Mouse (Mus musculus): ENCODE results near the gene H2-M10.3.
"Not testable (repeated sequence)": the region's sequence is repeated elsewhere in the genome, so short reads cannot be mapped to it uniquely, and the experiment has no call there.

H2-M10.3 gene

GRCm38 (mm10) chr17:36368317-36368716 is at the start of gene H2-M10.3:
Gene H2-M10.3, minus strand, starts transcription at chr17:36368417.
- DNase-seq: not testable (repeated sequence)

DNA sequence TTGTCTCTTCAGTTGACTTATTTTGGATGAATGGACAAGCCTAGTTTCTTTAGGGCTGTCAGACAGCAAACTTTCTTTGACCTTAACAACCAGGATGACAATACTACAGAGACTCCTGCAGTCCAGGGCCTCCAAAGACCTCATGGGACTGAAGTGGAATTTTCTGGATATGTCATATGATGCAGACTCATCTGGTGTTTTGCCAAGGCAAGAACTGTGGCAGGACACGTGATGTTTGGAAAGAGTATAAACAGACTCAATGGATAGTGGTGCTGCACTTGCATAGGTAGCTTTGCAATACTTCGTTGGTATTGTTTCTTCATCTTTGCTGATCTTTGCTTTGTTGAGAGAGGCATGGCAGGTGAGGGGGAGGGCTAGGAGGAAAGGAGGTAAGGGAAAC is 49.2 kb upstream of the H2-M10.3 start:
- DNase-seq: no peak

GRCm38 (mm10) chr17:36415407-36415806 is 47.2 kb upstream of the H2-M10.3 start:
- DNase-seq: no peak

DNA sequence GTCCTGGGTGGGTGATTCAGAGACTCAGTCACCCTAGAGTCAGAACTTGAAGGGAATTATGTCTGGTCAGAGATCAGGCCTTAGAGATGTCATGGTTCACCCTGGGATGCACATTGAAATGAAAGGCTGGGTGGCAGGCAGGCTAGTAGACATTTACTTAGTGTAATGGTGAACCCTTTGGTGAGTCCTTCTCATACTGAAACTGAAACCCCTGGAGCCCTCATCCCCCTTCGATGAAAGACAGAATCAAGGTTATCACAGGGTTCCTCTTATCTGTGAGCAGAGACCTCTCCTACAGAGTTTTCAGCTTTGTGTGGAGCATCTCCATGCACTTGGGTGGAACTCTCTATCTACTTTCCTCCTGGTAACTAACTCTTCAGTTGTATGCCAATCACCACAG is 46.1 kb upstream of the H2-M10.3 start:
- DNase-seq: no peak

DNA sequence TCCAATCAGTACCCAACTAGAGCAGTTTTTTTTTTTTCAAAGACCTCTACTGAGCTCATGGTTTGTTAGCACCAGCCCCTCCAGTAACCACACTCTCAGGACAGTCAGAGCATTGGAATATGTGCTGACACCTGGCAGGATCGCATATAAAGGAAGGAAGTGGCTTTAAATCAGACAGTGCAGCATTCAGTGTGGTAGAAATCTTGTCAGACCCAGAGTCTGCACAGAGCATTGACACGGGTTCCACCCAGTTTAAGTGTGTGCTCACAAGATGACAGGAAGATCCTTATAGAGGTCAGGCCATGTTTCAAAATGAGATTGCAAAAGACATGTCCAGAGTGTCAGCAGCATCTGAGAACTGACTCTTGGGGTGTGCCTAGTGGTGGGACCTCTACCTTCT is 21.7 kb upstream of the H2-M10.3 start:
- no peak for DNase-seq

DNA sequence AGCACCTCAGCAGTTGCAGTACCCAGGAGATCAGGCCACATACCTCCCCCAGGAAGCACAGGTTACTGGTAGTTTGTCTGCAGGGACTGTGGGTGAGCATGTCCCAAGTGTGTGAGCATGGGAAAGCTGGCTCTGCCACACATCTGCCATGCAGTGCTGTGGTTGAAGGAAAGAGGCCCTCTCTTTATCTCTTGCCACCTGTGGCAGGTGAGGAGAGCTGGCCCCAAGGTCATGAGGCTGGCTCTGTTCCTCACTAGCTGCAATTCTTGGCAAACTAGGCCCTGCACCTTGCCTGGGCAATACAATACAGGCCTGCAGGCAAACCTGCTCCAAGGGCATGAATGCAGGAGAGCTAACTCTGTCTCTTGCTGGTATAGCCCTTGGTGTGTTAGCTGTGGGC is 5.8 kb downstream of the H2-M10.3 start:
- DNase-seq: not testable (repeated sequence)

DNA sequence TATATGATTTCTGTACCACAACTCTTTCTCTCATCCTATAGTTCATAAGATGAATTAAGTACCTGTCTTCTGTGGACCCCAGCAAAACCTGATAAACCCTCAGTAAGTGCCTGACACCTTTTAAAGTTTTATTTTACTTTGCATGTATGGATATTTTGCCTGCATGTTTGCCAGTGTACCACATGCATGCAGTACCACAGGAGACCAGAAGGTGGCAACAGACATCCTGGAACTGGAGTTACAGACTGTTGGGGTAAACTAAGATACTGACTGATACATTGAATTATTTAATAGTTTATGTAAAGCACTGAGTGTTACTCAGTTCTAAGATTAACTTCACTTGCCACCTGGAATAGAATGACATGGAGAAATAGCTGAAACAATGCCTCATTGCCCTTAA is 10.7 kb downstream of the H2-M10.3 start:
- DNase-seq: not testable (repeated sequence)

GRCm38 (mm10) chr17:36355763-36356162 is 12.5 kb downstream of the H2-M10.3 start:
- no peak for DNase-seq

DNA sequence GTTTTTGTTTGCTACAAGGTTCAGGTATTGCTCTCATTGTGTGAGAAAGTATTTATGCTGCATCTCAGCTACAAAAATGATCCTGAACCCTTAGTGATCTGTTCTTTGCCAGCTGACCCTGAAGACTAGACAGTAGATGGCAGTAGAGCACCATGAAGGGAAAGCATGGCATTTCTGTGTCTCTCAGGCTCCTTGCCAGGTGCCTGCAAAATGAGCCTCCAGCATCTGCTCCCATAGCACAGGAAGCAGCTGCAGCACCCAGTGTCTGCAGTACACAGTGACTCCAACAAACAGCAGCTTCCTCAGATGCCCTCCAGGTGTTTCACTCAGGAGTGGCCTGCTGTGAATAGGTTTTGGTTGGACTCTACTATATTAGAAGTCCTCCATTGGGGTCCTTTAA is 12.9 kb downstream of the H2-M10.3 start:
- DNase-seq: peak; percentile 47

- DNase-seq: no peak
These were observed 42.2 kb downstream of the H2-M10.3 start, which contains the start of gene H2-M10.1 for GRCm38 (mm10) chr17:36326055-36326454. Gene H2-M10.1, minus strand, starts transcription at chr17:36326155.

DNA sequence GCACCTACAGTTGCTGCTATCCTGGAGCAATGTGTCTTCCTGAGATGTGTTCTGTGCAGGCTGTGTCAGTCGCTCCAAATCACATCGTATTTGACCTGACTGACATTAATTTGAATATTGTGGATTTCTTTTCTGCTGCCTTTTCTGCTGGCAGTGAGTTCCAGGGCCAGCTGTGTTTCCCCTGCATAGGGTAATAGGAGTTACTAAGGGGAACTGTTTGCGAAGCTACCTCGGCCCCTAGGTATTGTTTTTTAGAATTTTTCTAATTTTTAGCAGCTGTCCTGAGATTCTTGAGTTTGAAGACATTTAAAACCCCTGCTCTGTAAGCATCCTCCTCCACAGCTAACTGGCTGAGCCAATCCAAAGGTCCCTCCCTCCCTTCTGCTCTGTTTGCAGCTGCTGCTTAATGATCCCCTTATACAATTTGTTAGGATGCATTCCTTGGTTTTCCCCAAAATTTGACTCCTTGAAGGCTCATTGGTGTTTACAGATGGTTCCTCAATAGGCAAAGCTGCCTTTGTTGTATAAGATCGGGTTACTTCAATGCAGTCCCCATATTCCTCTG is 52.4 kb downstream of the H2-M10.3 start:
- DNase-seq: no peak

DNA sequence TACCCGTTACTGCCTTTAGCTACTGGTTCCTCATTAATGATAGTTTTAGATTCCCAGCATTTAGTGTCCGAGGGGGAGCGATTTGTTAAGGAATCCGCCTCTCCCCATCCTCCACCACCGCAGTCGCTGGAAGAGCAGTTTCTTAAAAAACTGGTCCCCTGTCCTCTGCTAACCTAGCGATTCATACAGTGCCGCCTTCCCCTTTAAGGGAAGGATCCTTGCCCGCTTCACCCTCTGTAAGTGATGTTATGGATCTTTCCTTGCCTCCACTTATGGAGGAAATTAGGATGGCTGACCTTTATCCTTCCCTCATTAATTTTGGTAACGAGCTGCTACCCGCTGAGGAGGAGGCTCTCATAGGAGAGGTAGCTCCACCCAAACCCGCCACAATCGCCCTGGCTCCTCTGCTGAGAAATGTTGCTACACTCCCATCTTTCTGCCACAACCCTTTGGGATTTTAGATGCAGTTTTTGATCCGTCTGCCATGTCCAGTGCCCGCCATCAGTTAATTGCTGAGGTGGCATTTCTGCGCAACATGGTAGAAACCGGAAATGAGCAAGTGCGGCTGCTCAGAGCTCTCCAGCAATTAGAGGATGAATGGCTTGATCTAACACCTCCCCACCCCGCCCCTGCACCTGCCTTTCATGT is 53.1 kb downstream of the H2-M10.3 start:
- peak; percentile 85 for DNase-seq
